Mouse (Mus musculus) liver, embryonic 14.5 days (tissue): ENCODE results near the gene B9d1.

ENCODE experiments used
- CTCF ChIP-seq: IDR thresholded peaks from 2 replicates; pipeline ENCODE4 v1.5.1; 2016; ENCODE audit warnings: antibody characterized with exemption, low read depth, control low read depth
- EP300 ChIP-seq: IDR thresholded peaks from 2 replicates; pipeline ENCODE4 v1.6.1; 2016; ENCODE audit warnings: antibody characterized with exemption, low read depth

- no peak for TF ChIP-seq CTCF
- TF ChIP-seq EP300: no peak
Observed at GRCm38 (mm10) chr11:61487401-61487800, 17.5 kb upstream of the B9d1 start.
